Mouse (Mus musculus) neural tube, embryonic 11.5 days (tissue): Measurements from ENCODE around the gene Myocd. TPM values are rescaled to one million over a fixed set of nuclear protein-coding genes. Genes with fewer than 3 reads are reported as not detected.

ENCODE experiments used
- ATAC-seq: fragments of 200-750 bp; cut with Nextera tagmentation; 2 replicates; pipeline ENCODE4 v1.8.0; 2017; ENCODE audit warnings: moderate number of reproducible peaks, mild to moderate bottlenecking, moderate TSS enrichment, moderate library complexity; ENCODE audit not compliant: insufficient read depth, low FRiP score, low TSS enrichment
- DNase-seq: peaks from one replicate; pipeline ENCODE4 v3.0.0-alpha.2; 2015; ENCODE audit warnings: low spot score
- H3K27ac ChIP-seq: fragments of 300-500 bp; sonication (generic); 2 replicates; pipeline ENCODE4 v1.5.1; 2014; ENCODE audit warnings: low read depth, mild to moderate bottlenecking, low read length
- H3K27me3 ChIP-seq: fragments of 300-500 bp; sonication (generic); 2 replicates; pipeline ENCODE4 v1.6.1; 2014; ENCODE audit warnings: mild to moderate bottlenecking, low read length, mixed read lengths; ENCODE audit not compliant: control insufficient read depth, insufficient read depth
- H3K36me3 ChIP-seq: fragments of 300-500 bp; sonication (generic); 2 replicates; pipeline ENCODE4 v1.6.1; 2014; ENCODE audit warnings: mild to moderate bottlenecking, low read length, moderate library complexity, mixed read lengths; ENCODE audit not compliant: control insufficient read depth, insufficient read depth
- H3K4me1 ChIP-seq: fragments of 300-500 bp; sonication (generic); 2 replicates; pipeline ENCODE4 v1.6.1; 2014; ENCODE audit warnings: low read length, mixed read lengths; ENCODE audit not compliant: control insufficient read depth, insufficient read depth
- H3K4me2 ChIP-seq: fragments of 300-500 bp; sonication (generic); 2 replicates; pipeline ENCODE4 v1.6.1; 2014; ENCODE audit warnings: low read depth, mild to moderate bottlenecking, moderate library complexity
- H3K4me3 ChIP-seq: fragments of 300-500 bp; sonication (generic); 2 replicates; pipeline ENCODE4 v1.5.1; 2014; ENCODE audit warnings: low read depth, low read length
- H3K9ac ChIP-seq: fragments of 300-500 bp; sonication (generic); 2 replicates; pipeline ENCODE4 v1.6.1; 2014; ENCODE audit warnings: mild to moderate bottlenecking, low read length
- H3K9me3 ChIP-seq: fragments of 300-500 bp; sonication (generic); 2 replicates; pipeline ENCODE4 v1.6.1; 2016; ENCODE audit warnings: low read length; ENCODE audit not compliant: control insufficient read depth
- WGBS: fragments of 180-500 bp; shearing (Covaris S2); extraction: QIAGEN DNeasy Blood & Tissue Kit; methylation state at CpG from one replicate; pipeline ENCODE4 v1.1.7; 2014; 5-methylcytosine and 5-hydroxymethylcytosine counted together
- polyA plus RNA-seq: library from polyadenylated mRNA; unstranded; fragments of >200 nt; fragmentation: Nextera tagmentation; extraction: Ambion mirVana; gene quantifications from 2 replicates; pipeline ENCODE4 v1.2.1, GENCODE M21; 2014

Gene Myocd
- polyA plus RNA-seq = 0.99 and 2.5 TPM in 2 replicates

DNA sequence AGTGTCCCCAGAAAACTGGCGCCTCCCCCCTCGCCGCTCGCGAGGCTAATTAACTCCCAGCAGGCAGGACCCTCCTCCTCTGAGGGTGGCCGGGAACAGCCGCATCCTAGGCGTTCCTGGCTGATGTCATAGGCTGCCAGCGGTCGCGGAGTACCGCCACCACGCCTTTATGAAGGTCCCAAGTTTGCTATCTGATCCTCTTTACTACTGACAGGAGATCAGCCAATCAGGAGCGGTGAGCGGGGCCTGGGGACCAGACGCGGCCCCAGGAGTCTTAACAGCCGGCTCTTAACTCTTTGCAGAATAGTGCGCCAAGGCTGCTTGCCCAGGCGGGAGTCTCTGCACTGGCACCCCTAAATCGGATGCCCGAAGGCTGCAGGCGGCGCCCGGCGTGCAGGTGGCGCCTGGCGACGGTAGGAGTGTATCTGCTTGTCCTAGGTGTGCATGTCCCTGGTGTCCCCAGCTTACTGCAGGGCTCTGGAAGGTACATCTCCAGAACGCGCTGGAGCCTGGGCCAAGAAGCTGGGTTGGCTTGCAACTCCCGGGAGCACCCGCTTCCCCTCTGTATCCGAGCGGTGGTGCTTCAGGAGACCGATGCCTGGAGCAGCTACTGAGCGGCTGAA lies at the start of gene Myocd:
Gene Myocd, minus strand, starts transcription at position 139 of the 623 bp plus-strand sequence.
- WGBS = under 1% methylated on average over 37 of the region's 37 CpGs
- peak within 1 kb of the TSS; percentile 34 for H3K4me3 ChIP-seq
- H3K27ac ChIP-seq = no peak within 1 kb of the TSS
- H3K9ac ChIP-seq = peak within 1 kb of the TSS; percentile 37
- peaks cover 3% of the 10 kb centered on the region; the same call in 1 of the 2 replicates for H3K27me3 ChIP-seq
- no peaks in the 10 kb centered on the region for H3K9me3 ChIP-seq
- ATAC-seq = peak; percentile 84
- H3K4me2 ChIP-seq = peak within 1 kb of the TSS; percentile 88
- 0 out of 2 replicates have a peak, but pooled peaks cover 3% of the 10 kb centered on the region for H3K4me1 ChIP-seq
- DNase-seq = peak; percentile 61
- no peaks in the 10 kb centered on the region for H3K36me3 ChIP-seq

DNA sequence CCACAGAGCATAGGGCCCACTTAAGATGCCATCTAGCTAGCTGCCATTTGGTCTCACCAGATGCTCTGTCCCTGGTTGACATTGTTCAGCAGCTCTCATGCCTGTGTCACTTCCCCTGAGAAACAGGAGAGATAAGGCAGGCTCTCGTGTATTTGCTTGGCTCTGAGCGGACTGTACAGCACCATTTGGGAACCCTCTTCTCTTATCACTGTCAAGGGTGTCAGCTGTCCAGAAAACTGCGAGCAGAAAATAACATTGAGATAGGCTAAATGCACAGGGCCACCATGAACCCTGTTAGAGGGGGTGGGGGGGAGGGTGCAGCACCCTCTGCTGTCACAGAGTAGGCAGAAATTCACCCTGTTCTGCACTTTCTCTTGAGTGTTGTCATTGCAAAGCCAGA lies 34.0 kb upstream of the Myocd start:
- H3K27me3 ChIP-seq = no peaks in the 10 kb centered on the region
- H3K4me1 ChIP-seq = no peaks in the 10 kb centered on the region
- H3K4me2 ChIP-seq = no peak overlapping the region
- H3K9ac ChIP-seq = no peak overlapping the region
- H3K36me3 ChIP-seq = no peaks in the 10 kb centered on the region
- no peak overlapping the region for H3K27ac ChIP-seq
- WGBS = 66% methylated on average over 3 of the region's 3 CpGs
- DNase-seq (no peak), ATAC-seq (no peak)
- no peaks in the 10 kb centered on the region for H3K9me3 ChIP-seq
- no peak overlapping the region for H3K4me3 ChIP-seq

DNA sequence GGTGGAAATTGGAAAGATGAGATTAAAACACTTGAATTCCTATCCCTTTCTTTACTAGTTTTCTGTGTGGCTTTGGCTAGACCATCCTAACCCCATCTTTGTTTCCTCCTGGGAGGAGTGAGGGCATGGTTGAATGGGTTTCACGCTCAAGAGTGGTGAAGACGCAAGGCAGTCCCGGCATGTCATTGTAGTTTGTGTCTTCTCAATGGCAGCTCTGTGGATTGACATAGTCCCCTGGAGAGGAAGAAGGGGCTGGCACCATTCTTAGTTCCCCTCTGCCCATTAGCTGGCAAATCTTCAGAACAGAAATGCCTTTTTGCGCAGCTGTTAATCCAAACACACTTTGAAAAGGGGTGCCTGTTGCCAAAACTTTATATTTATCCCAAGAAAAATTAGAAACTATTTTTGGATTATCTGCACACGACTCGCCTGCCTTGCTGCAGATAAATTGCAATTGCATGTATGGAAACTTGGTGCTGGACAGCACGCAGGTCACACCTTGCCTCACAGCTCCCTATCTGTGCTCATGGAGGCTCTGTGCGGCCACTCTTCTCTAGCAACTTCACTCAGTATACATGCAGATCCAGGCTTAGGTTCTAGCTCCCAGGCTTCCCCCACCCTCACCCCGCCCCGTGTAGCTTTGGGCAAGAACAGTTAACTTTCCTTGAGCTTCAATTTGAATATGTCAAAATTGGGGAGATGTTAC lies 24.5 kb upstream of the Myocd start:
- Histone ChIP-seq H3K9me3 (no peaks in the 10 kb centered on the region), H3K4me2 (no peak overlapping the region), H3K36me3 (no peaks in the 10 kb centered on the region), H3K4me3 (no peak overlapping the region), H3K27me3 (no peaks in the 10 kb centered on the region), H3K4me1 (no peaks in the 10 kb centered on the region), H3K27ac (no peak overlapping the region), H3K9ac (no peak overlapping the region)
- ATAC-seq = no peak
- WGBS = 91% methylated on average over 10 of the region's 10 CpGs
- DNase-seq = no peak

DNA sequence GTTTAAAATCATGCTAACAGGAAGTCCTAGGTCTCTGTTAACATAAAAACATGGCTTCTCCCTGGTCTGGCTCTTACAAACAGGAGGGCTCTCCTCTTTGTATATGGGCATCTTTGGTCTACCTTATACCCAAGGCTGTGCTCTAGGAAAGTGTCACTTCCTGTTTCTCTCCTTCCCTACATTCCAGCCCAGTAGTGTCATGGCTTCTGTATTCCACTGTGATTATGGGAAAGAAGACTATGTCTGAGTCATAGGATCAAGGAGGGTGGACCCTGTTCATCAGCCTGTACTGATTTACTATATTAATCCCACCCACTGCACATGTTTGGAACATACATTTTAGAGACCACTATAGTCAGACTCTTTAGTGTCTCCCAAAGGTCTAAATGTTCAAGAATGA lies 23.2 kb upstream of the Myocd start:
- no peaks in the 10 kb centered on the region for H3K4me1 ChIP-seq
- no peak for DNase-seq
- ATAC-seq = no peak
- H3K27me3 ChIP-seq = no peaks in the 10 kb centered on the region
- H3K4me2 ChIP-seq = no peak overlapping the region
- H3K9me3 ChIP-seq = no peaks in the 10 kb centered on the region
- H3K27ac ChIP-seq = no peak overlapping the region
- H3K4me3 ChIP-seq = no peak overlapping the region
- no peak overlapping the region for H3K9ac ChIP-seq
- H3K36me3 ChIP-seq = no peaks in the 10 kb centered on the region

DNA sequence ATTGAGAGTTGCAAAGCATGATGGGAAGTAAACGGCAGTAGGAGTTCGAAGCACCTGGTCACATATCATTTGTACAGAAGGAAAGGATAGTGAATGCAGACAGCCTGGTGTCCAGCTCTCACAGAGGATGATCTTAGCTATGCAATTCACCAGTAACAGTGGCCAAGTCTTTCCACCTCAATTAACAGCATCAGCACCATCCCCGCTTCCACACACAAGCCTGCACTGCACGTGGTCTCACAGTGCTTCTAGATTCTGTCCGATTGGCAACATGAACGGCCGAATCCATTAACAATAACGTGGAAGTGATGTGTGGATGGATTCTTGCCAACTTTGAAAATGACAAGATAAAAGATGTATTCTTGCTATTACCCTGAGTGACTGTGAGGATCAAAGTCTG lies 17.9 kb upstream of the Myocd start:
- H3K4me2 ChIP-seq = no peak overlapping the region
- H3K9ac ChIP-seq = no peak overlapping the region
- no peak for ATAC-seq
- H3K4me3 ChIP-seq = no peak overlapping the region
- H3K27me3 ChIP-seq = no peaks in the 10 kb centered on the region
- H3K9me3 ChIP-seq = no peaks in the 10 kb centered on the region
- 93% methylated on average over 8 of the region's 8 CpGs for WGBS
- no peak for DNase-seq
- no peak overlapping the region for H3K27ac ChIP-seq
- H3K4me1 ChIP-seq = no peaks in the 10 kb centered on the region
- H3K36me3 ChIP-seq = no peaks in the 10 kb centered on the region

DNA sequence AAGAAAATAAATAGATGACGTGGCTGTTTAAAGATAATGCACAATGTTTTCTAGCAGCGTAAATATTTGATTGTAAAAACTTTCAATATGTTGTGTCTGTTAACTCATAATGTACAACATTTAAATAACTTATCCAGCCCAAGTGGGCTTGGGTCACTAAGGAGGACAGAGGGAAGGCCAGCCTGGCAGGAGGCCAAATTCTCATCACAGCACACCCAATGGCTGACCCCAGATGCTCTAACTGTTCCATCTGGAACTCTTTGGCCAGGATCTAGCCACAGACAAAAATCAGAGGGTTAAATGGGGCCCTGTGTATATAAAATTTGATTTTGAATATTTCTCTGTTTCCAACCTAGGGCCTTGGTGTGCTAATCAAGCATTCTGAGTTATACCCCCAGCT lies 16.4 kb upstream of the Myocd start:
- no peaks in the 10 kb centered on the region for H3K27me3 ChIP-seq
- no peaks in the 10 kb centered on the region for H3K4me1 ChIP-seq
- WGBS = 95% methylated on average over 2 of the region's 2 CpGs
- no peak for DNase-seq
- no peak for ATAC-seq
- no peak overlapping the region for H3K27ac ChIP-seq
- H3K36me3 ChIP-seq = no peaks in the 10 kb centered on the region
- H3K9me3 ChIP-seq = no peaks in the 10 kb centered on the region
- H3K4me2 ChIP-seq = no peak overlapping the region
- H3K9ac ChIP-seq = no peak overlapping the region
- no peak overlapping the region for H3K4me3 ChIP-seq

DNA sequence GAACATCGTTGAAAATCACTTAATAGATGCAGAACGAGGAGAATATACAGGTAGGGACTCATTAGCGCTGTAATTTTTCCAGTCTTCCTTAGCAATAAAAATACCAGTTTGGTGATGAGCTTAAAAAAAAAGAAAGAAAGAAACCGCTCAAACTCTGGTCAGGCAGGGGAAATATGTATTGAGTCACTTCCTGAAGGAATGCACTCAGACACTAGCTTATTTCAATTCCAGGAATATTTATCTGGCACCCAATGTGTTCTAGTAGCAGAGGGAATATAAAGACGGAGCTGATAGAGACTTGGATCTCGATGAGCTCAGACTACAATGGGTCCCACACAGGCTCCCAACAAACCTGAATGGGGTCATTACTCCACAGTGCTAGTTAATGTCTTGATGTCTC lies 5.7 kb upstream of the Myocd start:
- no peak overlapping the region for H3K4me3 ChIP-seq
- H3K9me3 ChIP-seq = no peaks in the 10 kb centered on the region
- H3K36me3 ChIP-seq = no peaks in the 10 kb centered on the region
- ATAC-seq (no peak), DNase-seq (no peak)
- H3K9ac ChIP-seq = no peak overlapping the region
- H3K27ac ChIP-seq = no peak overlapping the region
- H3K4me1 ChIP-seq = 0 out of 2 replicates have a peak, but pooled peaks cover 1% of the 10 kb centered on the region
- WGBS = 92% methylated on average over 6 of the region's 6 CpGs
- H3K4me2 ChIP-seq = no peak overlapping the region
- peaks cover 2% of the 10 kb centered on the region; the same call in 1 of the 2 replicates for H3K27me3 ChIP-seq

DNA sequence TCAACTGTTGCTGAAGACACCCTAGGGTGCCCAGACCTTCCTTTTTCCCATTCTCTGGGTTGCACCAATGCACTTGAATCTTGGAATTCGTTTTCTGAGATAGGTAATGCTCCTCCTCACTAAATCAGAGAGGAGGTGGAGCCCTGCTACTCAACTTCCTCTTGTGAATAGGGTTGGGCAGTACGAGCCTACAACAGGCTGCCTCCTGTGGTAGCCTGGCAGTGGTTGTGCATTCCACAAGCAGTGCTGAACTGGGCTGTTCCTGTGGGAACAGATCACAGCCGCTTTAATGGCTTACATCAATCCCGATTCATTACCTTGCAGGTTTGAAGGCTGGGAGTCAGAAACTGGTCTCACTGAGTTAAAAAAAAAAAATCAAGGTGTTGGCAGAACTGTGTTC lies 1.2 kb upstream of the Myocd start:
- Histone ChIP-seq H3K4me1 (0 out of 2 replicates have a peak, but pooled peaks cover 3% of the 10 kb centered on the region), H3K9me3 (no peaks in the 10 kb centered on the region), H3K27ac (no peak overlapping the region), H3K4me3 (no peak overlapping the region), H3K4me2 (no peak overlapping the region), H3K36me3 (no peaks in the 10 kb centered on the region), H3K27me3 (peaks cover 3% of the 10 kb centered on the region; the same call in 1 of the 2 replicates), H3K9ac (no peak overlapping the region)
- 11% methylated on average over 4 of the region's 4 CpGs for whole genome bisulfite sequencing
- ATAC-seq = no peak
- DNase-seq = no peak

DNA sequence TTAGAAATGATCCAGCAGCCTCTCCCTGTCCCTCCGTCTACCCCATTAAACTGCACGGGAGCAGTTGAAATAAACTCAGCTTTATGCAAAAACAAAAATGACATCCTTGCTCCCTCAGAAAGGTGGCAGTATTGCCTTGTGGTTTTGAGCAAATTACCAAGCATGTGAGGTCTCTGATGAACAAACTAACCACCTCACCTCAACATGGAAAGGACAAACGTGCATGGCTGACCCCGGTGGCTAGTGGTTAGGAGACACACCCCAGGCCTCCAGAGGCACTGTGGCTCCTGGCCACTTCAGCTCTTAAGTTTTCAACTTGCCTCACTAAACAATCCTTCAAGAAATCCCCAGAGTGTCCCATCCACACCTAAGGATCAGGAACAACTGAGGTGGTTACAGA lies 1.5 kb downstream of the Myocd start:
- H3K9ac ChIP-seq = no peak overlapping the region
- 0 out of 2 replicates have a peak, but pooled peaks cover 3% of the 10 kb centered on the region for H3K4me1 ChIP-seq
- no peaks in the 10 kb centered on the region for H3K9me3 ChIP-seq
- no peak overlapping the region for H3K4me3 ChIP-seq
- no peak overlapping the region for H3K4me2 ChIP-seq
- DNase-seq (no peak), ATAC-seq (no peak)
- H3K36me3 ChIP-seq = no peaks in the 10 kb centered on the region
- 65% methylated on average over 4 of the region's 4 CpGs for WGBS
- no peak overlapping the region for H3K27ac ChIP-seq
- H3K27me3 ChIP-seq = peaks cover 3% of the 10 kb centered on the region; the same call in 1 of the 2 replicates
